ENCODE assay signal across 30 mouse cellular contexts in the genomic region with DNA sequence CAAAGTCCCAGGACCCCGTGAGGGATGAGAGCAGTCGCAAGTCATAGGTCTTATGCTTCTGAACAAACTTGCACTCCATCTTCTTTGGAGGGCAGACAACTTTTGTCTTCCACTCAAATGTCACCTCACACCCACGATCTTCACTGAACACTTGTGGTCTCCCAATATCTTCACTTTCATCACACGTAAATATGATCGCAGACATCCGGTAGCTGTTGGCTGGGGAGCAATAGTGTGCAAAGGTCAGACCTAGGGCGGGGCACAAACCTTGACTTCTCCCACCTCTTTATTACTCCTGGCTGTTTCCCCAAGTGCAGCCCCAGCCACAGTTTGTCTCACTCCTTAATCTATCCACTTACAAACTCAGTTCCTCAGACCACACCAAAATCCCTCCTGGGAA. TPM values are rescaled to one million over a fixed set of nuclear protein-coding genes. Genes with fewer than 3 reads are reported as not detected.
DNase-seq lines count a peak whose midpoint lies in the region; ATAC-seq and TF ChIP-seq lines count a peak whose summit lies in the region.
"Had no signal": no experiment of that assay in that cellular context is flagged by ENCODE, and none has a peak within 500 bp of the region (broad histone marks: within the 10 kb centered on the region; RNA-seq: fewer than 3 reads in every experiment).

No protein-coding gene starts in this region.

- H3K9ac ChIP-seq in intestine, embryonic 15.5 days = no peak overlapping the region
- H3K9ac ChIP-seq: embryonic facial prominence, embryonic 12.5 days; hindbrain, embryonic 15.5 days; limb, embryonic 13.5 days; lung, embryonic 15.5 days; midbrain, embryonic 12.5 days; neural tube, embryonic 15.5 days had no signal

- no peak for DNase-seq in thymus, adult 2 months
- DNase-seq in thymus, postnatal 36 days = no peak
- DNase-seq in naive thymus-derived CD4-positive, alpha-beta T cell, adult 2 months (ENCODE audit: low read depth) = peak; percentile 55
- DNase-seq in gastrocnemius, adult 2 months = no peak
- DNase-seq in retina, embryonic 14.5 days (ENCODE audit: low spot score) = no peak
- DNase-seq in retina, postnatal 1 day = no peak
- DNase-seq: adrenal gland, postnatal 10 days; cerebellum, adult 11 months; cerebellum, adult 9-11 months; embryo, embryonic 11 days; heart, postnatal 14 days; kidney, adult 11 months; kidney, postnatal 36 days; right cerebral cortex, adult 18-20 months; thymus, postnatal 25 days had no signal

- no peaks in the 10 kb centered on the region for H3K9me3 ChIP-seq in intestine, embryonic 15.5 days
- H3K9me3 ChIP-seq: embryonic facial prominence, embryonic 12.5 days; hindbrain, embryonic 10.5 days; hindbrain, embryonic 15.5 days; limb, embryonic 13.5 days; lung, embryonic 15.5 days; megakaryocyte, embryonic 14.5 days; midbrain, embryonic 12.5 days; neural tube, embryonic 15.5 days had no signal

- H3K27ac ChIP-seq in thymus, adult 2 months (ENCODE audit: control insufficient read depth, insufficient read depth, low read length) = peak overlapping the region; percentile 73; the same call in 1 of the 2 replicates
- no peak overlapping the region for H3K27ac ChIP-seq in intestine, embryonic 15.5 days
- H3K27ac ChIP-seq in gastrocnemius, adult 2 months = no peak overlapping the region
- H3K27ac ChIP-seq: embryonic facial prominence, embryonic 12.5 days; hindbrain, embryonic 10.5 days; hindbrain, embryonic 15.5 days; limb, embryonic 13.5 days; lung, embryonic 15.5 days; midbrain, embryonic 12.5 days; neural tube, embryonic 15.5 days had no signal

- H3K4me1 ChIP-seq in thymus, adult 2 months (replicated peaks; ENCODE audit: control insufficient read depth, insufficient read depth, low read length) = 0 out of 2 replicates have a peak, but pooled peaks cover 4% of the 10 kb centered on the region
- no peaks in the 10 kb centered on the region; the same call in 1 of the 2 replicates for H3K4me1 ChIP-seq in intestine, embryonic 15.5 days (replicated peaks)
- H3K4me1 ChIP-seq: embryonic facial prominence, embryonic 12.5 days; hindbrain, embryonic 10.5 days; hindbrain, embryonic 15.5 days; midbrain, embryonic 12.5 days; neural tube, embryonic 15.5 days had no signal

- ATAC-seq in intestine, embryonic 15.5 days = peak; percentile 66
- ATAC-seq: forebrain, embryonic 14.5 days had no signal

- no peaks in the 10 kb centered on the region for H3K27me3 ChIP-seq in thymus, adult 2 months (ENCODE audit: control insufficient read depth, insufficient read depth, low read length)
- H3K27me3 ChIP-seq in intestine, embryonic 15.5 days (replicated peaks) = no peaks in the 10 kb centered on the region
- H3K27me3 ChIP-seq: embryonic facial prominence, embryonic 12.5 days; hindbrain, embryonic 15.5 days; limb, embryonic 13.5 days; lung, embryonic 15.5 days; midbrain, embryonic 12.5 days; neural tube, embryonic 15.5 days had no signal

- H3K4me3 ChIP-seq in thymus, adult 2 months (ENCODE audit: control insufficient read depth, insufficient read depth, low read length) = peak overlapping the region; percentile 23
- no peak overlapping the region for H3K4me3 ChIP-seq in intestine, embryonic 15.5 days (replicated peaks)
- H3K4me3 ChIP-seq in gastrocnemius, adult 2 months = no peak overlapping the region
- H3K4me3 ChIP-seq: embryonic facial prominence, embryonic 12.5 days; hindbrain, embryonic 10.5 days; hindbrain, embryonic 15.5 days; limb, embryonic 13.5 days; lung, embryonic 15.5 days; megakaryocyte, embryonic 14.5 days; midbrain, embryonic 12.5 days; neural tube, embryonic 15.5 days had no signal

- no peak overlapping the region for H3K4me2 ChIP-seq in intestine, embryonic 15.5 days (replicated peaks)
- H3K4me2 ChIP-seq: embryonic facial prominence, embryonic 12.5 days; hindbrain, embryonic 15.5 days; limb, embryonic 13.5 days; liver, embryonic 11.5 days; lung, embryonic 15.5 days; midbrain, embryonic 12.5 days; neural tube, embryonic 15.5 days had no signal

- no peak for TF ChIP-seq POLR2A in thymus, adult 2 months (IDR thresholded peaks at IDR 0.05; ENCODE audit: control insufficient read depth, extremely low read depth, insufficient read depth, low read length, poor library complexity)

- intact Hi-C loops in gastrocnemius, adult 2 months (cut with DNase I) = no loop called here

- WGBS in thymus, adult 2 months = 75% methylated on average over 7 of the region's 7 CpGs
- 63% methylated on average over 7 of the region's 7 CpGs for WGBS in intestine, embryonic 15.5 days

- H3K36me3 ChIP-seq in thymus, adult 2 months (ENCODE audit: control insufficient read depth, insufficient read depth, low read length) = peaks cover 12% of the 10 kb centered on the region
- H3K36me3 ChIP-seq in intestine, embryonic 15.5 days = peaks cover 52% of the 10 kb centered on the region

- no peak for TF ChIP-seq CTCF in thymus, adult 2 months (IDR thresholded peaks at IDR 0.05; ENCODE audit: borderline replicate concordance, control insufficient read depth, extremely low read depth, insufficient read depth, low read length, poor library complexity)
- no peak for TF ChIP-seq CTCF in gastrocnemius, adult 2 months (IDR thresholded peaks at IDR 0.05)

RNA-seq across cellular contexts. Expression of a gene that starts 16.3 kb away (rescaled TPM):
- 0.80 and 1.1 TPM in 2 replicates for polyA plus RNA-seq in thymus, adult 2 months (2012; rRNA removed)
- 0.40 and 0.51 TPM in 2 replicates for polyA plus RNA-seq in intestine, embryonic 15.5 days (2015; fragmentation: Nextera tagmentation; extraction: Ambion mirVana)
- total RNA-seq in gastrocnemius, adult 2 months (2021) = under 1 TPM in 1 of 2 experiments, not detected in 1; 0.42 TPM
- total RNA-seq: gastrocnemius, postnatal 4 days; layer of hippocampus, adult 8-10 months; layer of hippocampus, postnatal 25 days had no signal
- polyA plus RNA-seq: forebrain, embryonic 14.5 days; hindbrain, embryonic 10.5 days; hindbrain, embryonic 15.5 days; liver, embryonic 16.5 days; midbrain, embryonic 12.5 days; neural tube, embryonic 15.5 days had no signal
